Mouse (Mus musculus) liver, embryonic 14.5 days (tissue): ENCODE results near the gene St6galnac3.

Experiments used
- CTCF ChIP-seq: IDR thresholded peaks from 2 replicates; pipeline ENCODE4 v1.5.1; 2016; ENCODE audit warnings: antibody characterized with exemption, low read depth, control low read depth
- EP300 ChIP-seq: IDR thresholded peaks from 2 replicates; pipeline ENCODE4 v1.6.1; 2016; ENCODE audit warnings: antibody characterized with exemption, low read depth

DNA sequence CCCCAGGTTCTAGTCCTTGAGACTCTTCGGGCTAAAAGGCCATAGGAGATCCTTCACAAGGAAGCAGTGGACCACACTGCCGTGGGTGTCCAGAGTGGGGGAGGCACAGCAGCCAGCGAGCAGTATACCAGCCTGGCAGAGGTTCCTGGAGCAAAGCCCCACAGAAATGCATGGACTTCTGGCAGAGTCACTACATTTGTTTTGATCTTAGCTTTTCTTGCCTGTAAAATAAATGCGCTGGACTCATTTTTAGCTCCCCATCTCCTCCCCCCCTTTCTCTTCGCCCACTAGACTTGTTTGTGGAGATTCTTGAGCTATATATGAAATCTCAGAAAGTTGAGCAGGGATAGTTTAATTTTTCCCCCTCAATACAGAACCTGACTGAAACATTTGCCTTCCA, 329.6 kb downstream of the St6galnac3 start:
- TF ChIP-seq CTCF (no peak), EP300 (no peak)
